Comparison of ENCODE assay signal across 14 mouse cellular contexts in the genomic region with DNA sequence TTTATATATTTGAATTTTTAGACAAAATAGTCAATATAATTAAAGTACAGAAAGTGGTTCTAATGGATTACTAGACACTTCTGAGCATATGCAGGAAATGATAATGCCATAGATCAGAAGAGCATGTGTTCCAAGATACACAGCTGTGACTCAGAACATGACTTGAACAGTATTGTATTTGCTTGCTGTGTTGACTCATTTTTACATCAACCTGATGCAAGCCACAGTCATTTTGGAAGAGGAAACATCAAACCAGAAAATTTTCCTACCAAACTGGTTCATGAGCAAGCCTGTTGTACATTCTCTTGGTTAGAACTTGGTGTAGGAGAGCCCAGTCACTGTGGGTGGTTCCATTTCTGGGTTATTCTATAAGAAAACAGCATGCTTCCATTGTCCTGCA.
DNase-seq lines count a peak whose midpoint lies in the region.
"Had no signal": no experiment of that assay in that cellular context is flagged by ENCODE, and none has a peak within 500 bp of the region (broad histone marks: within the 10 kb centered on the region; RNA-seq: fewer than 3 reads in every experiment).

No protein-coding gene starts in this region.

- peak; percentile 57 for DNase-seq in 416B (ENCODE audit: low read depth)
- peak; percentile 12 for DNase-seq in Muller cell, postnatal 12 days (ENCODE audit: inconsistent ontology term)
- no peak for DNase-seq in cerebellum, postnatal 14 days
- no peak for DNase-seq in frontal cortex, postnatal 10 days (ENCODE audit: low spot score in 2 of 2)
- no peak for DNase-seq in left cerebral cortex, postnatal 36 days (ENCODE audit: low spot score in 2 of 2)
- DNase-seq: adrenal gland, adult 2 months; adrenal gland, postnatal 10 days; adrenal gland, postnatal 25 days; cerebellum, adult 11 months; cerebellum, adult 18-20 months; cerebellum, adult 8-10 months; cerebellum, adult 9-11 months; cerebellum, postnatal 25 days; forebrain, postnatal 0 days had no signal

- intact Hi-C loops in left cerebral cortex, postnatal 36 days (cut with DNase I): no loop called here

Comparison
In these comparisons a context has a peak if more than half of its experiments do, and no peak if none do; other contexts are left out.
1. DNase-seq: peak in 416B (single experiment) and Muller cell, postnatal 12 days (single experiment); none in cerebellum, postnatal 14 days (0 of 2), frontal cortex, postnatal 10 days (0 of 2) and left cerebral cortex, postnatal 36 days (0 of 2).